ENCODE assay signal across 11 mouse cellular contexts in the genomic region with DNA sequence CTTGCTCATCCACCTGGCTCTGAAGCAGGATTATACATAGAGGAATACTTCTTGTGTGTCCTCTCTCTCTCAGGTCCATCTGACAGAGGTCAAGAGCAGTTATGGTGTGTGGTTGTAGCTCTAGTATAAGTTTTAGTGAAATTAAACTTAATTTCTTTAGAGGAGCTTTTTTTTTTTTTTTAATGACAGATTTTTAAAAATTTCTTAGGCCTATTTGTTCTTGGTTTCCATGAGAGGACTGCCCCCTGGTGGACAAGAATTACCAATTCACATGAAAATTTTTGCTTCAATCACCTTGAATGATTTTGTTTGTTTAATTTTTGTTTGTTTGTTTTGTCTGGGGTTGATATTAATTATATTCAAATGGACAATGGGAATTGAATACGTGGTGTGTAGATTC. TPM values are rescaled to one million over a fixed set of nuclear protein-coding genes. Genes with fewer than 3 reads are reported as not detected.
DNase-seq lines count a peak whose midpoint lies in the region; ATAC-seq and TF ChIP-seq lines count a peak whose summit lies in the region.
"Had no signal": no experiment of that assay in that cellular context is flagged by ENCODE, and none has a peak within 500 bp of the region (broad histone marks: within the 10 kb centered on the region; RNA-seq: fewer than 3 reads in every experiment).

No protein-coding gene starts in this region.

- 5% methylated on average over 1 of the region's 1 CpGs for WGBS in hindbrain, postnatal 0 days
- WGBS in hindbrain, embryonic 12.5 days, result 7% methylated on average over 1 of the region's 1 CpGs
- 6% methylated on average over 1 of the region's 1 CpGs for WGBS in neural tube, embryonic 11.5 days
- 4% methylated on average over 1 of the region's 1 CpGs for WGBS in neural tube, embryonic 15.5 days
- 10% methylated on average over 1 of the region's 1 CpGs for WGBS in stomach, postnatal 0 days
- 17% methylated on average over 1 of the region's 1 CpGs for WGBS in kidney, embryonic 16.5 days

- TF ChIP-seq EP300 in stomach, postnatal 0 days (optimal IDR thresholded peaks at IDR 0.05), result no peak

- H3K4me1 ChIP-seq in hindbrain, postnatal 0 days (ENCODE audit: insufficient read depth, low read length), result no peaks in the 10 kb centered on the region
- no peaks in the 10 kb centered on the region for H3K4me1 ChIP-seq in hindbrain, embryonic 12.5 days
- H3K4me1 ChIP-seq in neural tube, embryonic 11.5 days (ENCODE audit: control insufficient read depth, insufficient read depth, low read length), result no peaks in the 10 kb centered on the region
- no peaks in the 10 kb centered on the region for H3K4me1 ChIP-seq in neural tube, embryonic 15.5 days
- H3K4me1 ChIP-seq in stomach, postnatal 0 days (replicated peaks; ENCODE audit: control insufficient read depth, insufficient read depth), result no peaks in the 10 kb centered on the region
- no peaks in the 10 kb centered on the region for H3K4me1 ChIP-seq in kidney, embryonic 16.5 days (ENCODE audit: insufficient read depth, low read length)
- H3K4me1 ChIP-seq: embryonic facial prominence, embryonic 13.5 days had no signal

- DNase-seq in adrenal gland, postnatal 10 days, result peak; percentile 42
- no peak for DNase-seq in adrenal gland, adult 2 months
- peak; percentile 73 for DNase-seq in hindbrain, postnatal 0 days (ENCODE audit: low spot score)
- peak; percentile 32 for DNase-seq in neural tube, embryonic 11.5 days (ENCODE audit: low spot score)
- DNase-seq in stomach, postnatal 0 days (ENCODE audit: low spot score), result no peak
- DNase-seq: adrenal gland, postnatal 25 days; gastrocnemius, postnatal 25 days had no signal

- no peak overlapping the region for H3K27ac ChIP-seq in hindbrain, postnatal 0 days
- no peak overlapping the region for H3K27ac ChIP-seq in hindbrain, embryonic 12.5 days
- H3K27ac ChIP-seq in neural tube, embryonic 11.5 days (ENCODE audit: low read depth, low read length), result no peak overlapping the region
- H3K27ac ChIP-seq in neural tube, embryonic 15.5 days (replicated peaks), result no peak overlapping the region
- no peak overlapping the region for H3K27ac ChIP-seq in stomach, postnatal 0 days (replicated peaks)
- H3K27ac ChIP-seq in kidney, embryonic 16.5 days (ENCODE audit: low read length), result no peak overlapping the region
- H3K27ac ChIP-seq: embryonic facial prominence, embryonic 13.5 days had no signal

- no peaks in the 10 kb centered on the region for H3K36me3 ChIP-seq in hindbrain, postnatal 0 days (ENCODE audit: insufficient read depth, low read length)
- no peaks in the 10 kb centered on the region for H3K36me3 ChIP-seq in hindbrain, embryonic 12.5 days
- no peaks in the 10 kb centered on the region for H3K36me3 ChIP-seq in neural tube, embryonic 11.5 days (ENCODE audit: control insufficient read depth, insufficient read depth, low read length)
- H3K36me3 ChIP-seq in neural tube, embryonic 15.5 days, result no peaks in the 10 kb centered on the region
- no peaks in the 10 kb centered on the region for H3K36me3 ChIP-seq in stomach, postnatal 0 days (ENCODE audit: control insufficient read depth, insufficient read depth, low read length)
- H3K36me3 ChIP-seq in kidney, embryonic 16.5 days (ENCODE audit: insufficient read depth, low read length), result no peaks in the 10 kb centered on the region
- H3K36me3 ChIP-seq: embryonic facial prominence, embryonic 13.5 days had no signal

- H3K27me3 ChIP-seq in hindbrain, postnatal 0 days (ENCODE audit: insufficient read depth, low read length), result peaks cover 28% of the 10 kb centered on the region
- H3K27me3 ChIP-seq in hindbrain, embryonic 12.5 days, result peaks cover 42% of the 10 kb centered on the region
- peaks cover 27% of the 10 kb centered on the region for H3K27me3 ChIP-seq in neural tube, embryonic 11.5 days (ENCODE audit: control insufficient read depth, insufficient read depth, low read length)
- peaks cover 45% of the 10 kb centered on the region for H3K27me3 ChIP-seq in neural tube, embryonic 15.5 days (replicated peaks)
- no peaks in the 10 kb centered on the region; the same call in 1 of the 2 replicates for H3K27me3 ChIP-seq in stomach, postnatal 0 days (ENCODE audit: control insufficient read depth, insufficient read depth, low read length)
- H3K27me3 ChIP-seq in kidney, embryonic 16.5 days (ENCODE audit: insufficient read depth, low read length), result peaks cover 32% of the 10 kb centered on the region

- no peak overlapping the region for H3K4me2 ChIP-seq in hindbrain, postnatal 0 days (ENCODE audit: low read depth, low read length)
- H3K4me2 ChIP-seq in hindbrain, embryonic 12.5 days (replicated peaks), result no peak overlapping the region
- no peak overlapping the region for H3K4me2 ChIP-seq in neural tube, embryonic 11.5 days (ENCODE audit: low read depth)
- H3K4me2 ChIP-seq in neural tube, embryonic 15.5 days, result no peak overlapping the region
- H3K4me2 ChIP-seq in stomach, postnatal 0 days (replicated peaks; ENCODE audit: low read depth), result no peak overlapping the region
- no peak overlapping the region for H3K4me2 ChIP-seq in kidney, embryonic 16.5 days (replicated peaks; ENCODE audit: low read depth, low read length)
- H3K4me2 ChIP-seq: embryonic facial prominence, embryonic 13.5 days had no signal

- H3K9me3 ChIP-seq in hindbrain, postnatal 0 days (ENCODE audit: low read length), result no peaks in the 10 kb centered on the region
- H3K9me3 ChIP-seq in hindbrain, embryonic 12.5 days (replicated peaks), result no peaks in the 10 kb centered on the region
- H3K9me3 ChIP-seq in neural tube, embryonic 11.5 days (ENCODE audit: control insufficient read depth, low read length), result no peaks in the 10 kb centered on the region
- H3K9me3 ChIP-seq in neural tube, embryonic 15.5 days (replicated peaks), result no peaks in the 10 kb centered on the region
- H3K9me3 ChIP-seq in stomach, postnatal 0 days (ENCODE audit: control insufficient read depth, low read length), result no peaks in the 10 kb centered on the region
- H3K9me3 ChIP-seq in kidney, embryonic 16.5 days (ENCODE audit: low read length), result no peaks in the 10 kb centered on the region
- H3K9me3 ChIP-seq: embryonic facial prominence, embryonic 13.5 days had no signal

- H3K4me3 ChIP-seq in hindbrain, postnatal 0 days (ENCODE audit: low read length), result no peak overlapping the region
- H3K4me3 ChIP-seq in hindbrain, embryonic 12.5 days, result no peak overlapping the region
- no peak overlapping the region for H3K4me3 ChIP-seq in neural tube, embryonic 11.5 days (ENCODE audit: low read depth, low read length)
- H3K4me3 ChIP-seq in neural tube, embryonic 15.5 days (replicated peaks), result no peak overlapping the region
- no peak overlapping the region for H3K4me3 ChIP-seq in stomach, postnatal 0 days (ENCODE audit: low read depth, low read length)
- H3K4me3 ChIP-seq in kidney, embryonic 16.5 days (ENCODE audit: low read length), result no peak overlapping the region
- H3K4me3 ChIP-seq: embryonic facial prominence, embryonic 13.5 days had no signal

- peak; percentile 60 for TF ChIP-seq CTCF in hindbrain, postnatal 0 days (IDR thresholded peaks at IDR 0.05; ENCODE audit: low read depth)
- peak; percentile 66 for TF ChIP-seq CTCF in stomach, postnatal 0 days (IDR thresholded peaks at IDR 0.05; ENCODE audit: low read depth)

- no peak overlapping the region for H3K9ac ChIP-seq in hindbrain, postnatal 0 days (replicated peaks; ENCODE audit: low read length)
- no peak overlapping the region for H3K9ac ChIP-seq in hindbrain, embryonic 12.5 days
- H3K9ac ChIP-seq in neural tube, embryonic 11.5 days (ENCODE audit: low read length), result no peak overlapping the region
- H3K9ac ChIP-seq in neural tube, embryonic 15.5 days (replicated peaks), result no peak overlapping the region
- H3K9ac ChIP-seq in stomach, postnatal 0 days (ENCODE audit: low read length), result no peak overlapping the region
- no peak overlapping the region for H3K9ac ChIP-seq in kidney, embryonic 16.5 days (replicated peaks; ENCODE audit: low read length)
- H3K9ac ChIP-seq: embryonic facial prominence, embryonic 13.5 days had no signal

- no peak for ATAC-seq in hindbrain, postnatal 0 days
- ATAC-seq in hindbrain, embryonic 12.5 days (ENCODE audit: low FRiP score), result no peak
- no peak for ATAC-seq in neural tube, embryonic 11.5 days (ENCODE audit: insufficient read depth, low FRiP score, low TSS enrichment)
- ATAC-seq in neural tube, embryonic 15.5 days (ENCODE audit: low FRiP score), result no peak
- no peak for ATAC-seq in stomach, postnatal 0 days (ENCODE audit: low FRiP score, low TSS enrichment)
- ATAC-seq in kidney, embryonic 16.5 days (ENCODE audit: low FRiP score, low TSS enrichment), result no peak

RNA-seq across cellular contexts. Expression of a gene that starts 22.1 kb away (rescaled TPM):
- 10 to 100 TPM; 69.3 to 71.4 TPM for total RNA-seq in adrenal gland, postnatal 10 days (2021)
- total RNA-seq in adrenal gland, adult 2 months (2021), result 100 to 1,000 TPM; 127 to 188 TPM
- polyA plus RNA-seq in adrenal gland, adult 2 months (2012; rRNA removed), result 158 and 210 TPM in 2 replicates
- total RNA-seq in hindbrain, postnatal 0 days (2014; rRNA removed), result 64.5 and 83.3 TPM in 2 replicates
- 61.5 and 67.4 TPM in 2 replicates for polyA plus RNA-seq in hindbrain, postnatal 0 days (2015; fragmentation: Nextera tagmentation; extraction: Ambion mirVana)
- 93.2 and 106 TPM in 2 replicates for polyA plus RNA-seq in hindbrain, embryonic 12.5 days (2016; fragmentation: Nextera tagmentation; extraction: Ambion mirVana)
- polyA plus RNA-seq in neural tube, embryonic 11.5 days (2014; fragmentation: Nextera tagmentation; extraction: Ambion mirVana), result 101 and 104 TPM in 2 replicates
- polyA plus RNA-seq in neural tube, embryonic 15.5 days (2015; fragmentation: Nextera tagmentation; extraction: Ambion mirVana), result 78.2 and 81.3 TPM in 2 replicates
- 98.1 and 106 TPM in 2 replicates for polyA plus RNA-seq in stomach, postnatal 0 days (2015; fragmentation: Nextera tagmentation; extraction: Ambion mirVana)
- 113 and 118 TPM in 2 replicates for polyA plus RNA-seq in kidney, embryonic 16.5 days (2015; fragmentation: Nextera tagmentation; extraction: Ambion mirVana)

Comparison
In these comparisons a context has a peak if more than half of its experiments do, and no peak if none do; other contexts are left out.
1. DNase-seq: peak in adrenal gland, postnatal 10 days (single experiment), hindbrain, postnatal 0 days (single experiment) and neural tube, embryonic 11.5 days (single experiment); none in adrenal gland, adult 2 months (single experiment) and stomach, postnatal 0 days (single experiment).